Mouse (Mus musculus) splenic B cell, adult 2 months (primary cell): Measurements from ENCODE around the gene Acnat1.
"Not testable (repeated sequence)": the region's sequence is repeated elsewhere in the genome, so short reads cannot be mapped to it uniquely, and the experiment has no call there.

Experiments used
- DNase-seq: peaks from one replicate; pipeline ENCODE4 v3.0.0-alpha.2; 2011; ENCODE audit warnings: low read depth, low spot score
- H3K27me3 ChIP-seq: 2 replicates; pipeline ENCODE4 v1.6.1; 2012; ENCODE audit warnings: mild to moderate bottlenecking, low read length, moderate library complexity, mixed read lengths; ENCODE audit not compliant: control insufficient read depth, poor library complexity, insufficient read depth, severe bottlenecking
- H3K36me3 ChIP-seq: 2 replicates; pipeline ENCODE4 v1.6.1; 2012; ENCODE audit warnings: mild to moderate bottlenecking, low read length, moderate library complexity, mixed read lengths; ENCODE audit not compliant: control insufficient read depth, poor library complexity, insufficient read depth, severe bottlenecking

The Acnat1 gene

GRCm38 (mm10) chr4:49473435-49474100 is at the start of gene Acnat1:
TSS of gene Acnat1 (minus strand) at chr4:49473912.
- Histone ChIP-seq H3K36me3 (no peaks in the 10 kb centered on the region), H3K27me3 (no peaks in the 10 kb centered on the region)
- DNase-seq, result no peak

- DNase-seq, result no peak
- no peaks in the 10 kb centered on the region for H3K27me3 ChIP-seq
- H3K36me3 ChIP-seq, result no peaks in the 10 kb centered on the region
These were observed 48.9 kb upstream of the Acnat1 start for GRCm38 (mm10) chr4:49522576-49522975.

- Histone ChIP-seq H3K27me3 (no peaks in the 10 kb centered on the region), H3K36me3 (no peaks in the 10 kb centered on the region)
- peak; percentile 23 for DNase-seq
These were observed 47.6 kb upstream of the Acnat1 start for GRCm38 (mm10) chr4:49521346-49521745.

- DNase-seq, result peak; percentile 98
- no peaks in the 10 kb centered on the region for H3K27me3 ChIP-seq
- H3K36me3 ChIP-seq, result no peaks in the 10 kb centered on the region
These were observed 47.0 kb upstream of the Acnat1 start, which contains the start of the genes Mrpl50 and Zfp189 for GRCm38 (mm10) chr4:49520572-49521340. TSS of gene Mrpl50 (minus strand) at chr4:49521093. TSS of gene Zfp189 (plus strand) at chr4:49521176.

GRCm38 (mm10) chr4:49519476-49519875 is 45.8 kb upstream of the Acnat1 start:
- H3K36me3 ChIP-seq, result no peaks in the 10 kb centered on the region
- no peaks in the 10 kb centered on the region for H3K27me3 ChIP-seq
- DNase-seq, result peak; percentile 11

GRCm38 (mm10) chr4:49514441-49514840 is 40.7 kb upstream of the Acnat1 start:
- H3K36me3 ChIP-seq, result peaks cover 2% of the 10 kb centered on the region
- H3K27me3 ChIP-seq, result no peaks in the 10 kb centered on the region
- DNase-seq, result no peak

GRCm38 (mm10) chr4:49512636-49513035 is 38.9 kb upstream of the Acnat1 start:
- Histone ChIP-seq H3K27me3 (no peaks in the 10 kb centered on the region), H3K36me3 (peaks cover 2% of the 10 kb centered on the region)
- no peak for DNase-seq

- H3K27me3 ChIP-seq, DNase-seq, H3K36me3 ChIP-seq: not testable (repeated sequence)
These were observed 36.6 kb upstream of the Acnat1 start for GRCm38 (mm10) chr4:49510236-49510835.

GRCm38 (mm10) chr4:49509183-49509582 is 35.5 kb upstream of the Acnat1 start:
- H3K27me3 ChIP-seq, result no peaks in the 10 kb centered on the region
- DNase-seq, result no peak
- peaks cover 2% of the 10 kb centered on the region for H3K36me3 ChIP-seq

- DNase-seq, result no peak
- Histone ChIP-seq H3K36me3 (no peaks in the 10 kb centered on the region; the same call in 1 of the 2 replicates), H3K27me3 (no peaks in the 10 kb centered on the region)
These were observed 32.7 kb upstream of the Acnat1 start, which contains the start of gene Baat for GRCm38 (mm10) chr4:49506386-49506785. TSS of gene Baat (minus strand) at chr4:49506557.

- no peak for DNase-seq
- no peaks in the 10 kb centered on the region; the same call in 1 of the 2 replicates for H3K36me3 ChIP-seq
- H3K27me3 ChIP-seq, result no peaks in the 10 kb centered on the region
These were observed 29.9 kb upstream of the Acnat1 start for GRCm38 (mm10) chr4:49503563-49503962.

- not testable (repeated sequence) for H3K27me3 ChIP-seq, H3K36me3 ChIP-seq, DNase-seq
These were observed 12.4 kb upstream of the Acnat1 start for GRCm38 (mm10) chr4:49485934-49486650.

GRCm38 (mm10) chr4:49485442-49485841 is 11.7 kb upstream of the Acnat1 start:
- no peaks in the 10 kb centered on the region; the same call in 1 of the 2 replicates for H3K27me3 ChIP-seq
- no peak for DNase-seq
- H3K36me3 ChIP-seq, result no peaks in the 10 kb centered on the region

GRCm38 (mm10) chr4:49480896-49481295 is 7.2 kb upstream of the Acnat1 start:
- DNase-seq, result no peak
- Histone ChIP-seq H3K27me3 (no peaks in the 10 kb centered on the region), H3K36me3 (no peaks in the 10 kb centered on the region)
